Mouse (Mus musculus) right cerebral cortex, adult 2 months (tissue): ENCODE measurements around the gene Fgfr2.

Experiments
- DNase-seq, 2 experiments: peaks; one replicate each; pipeline ENCODE4 v3.0.0; 2021 to 2022; ENCODE audit warnings: low spot score in 2 of 2

Fgfr2 gene

DNA sequence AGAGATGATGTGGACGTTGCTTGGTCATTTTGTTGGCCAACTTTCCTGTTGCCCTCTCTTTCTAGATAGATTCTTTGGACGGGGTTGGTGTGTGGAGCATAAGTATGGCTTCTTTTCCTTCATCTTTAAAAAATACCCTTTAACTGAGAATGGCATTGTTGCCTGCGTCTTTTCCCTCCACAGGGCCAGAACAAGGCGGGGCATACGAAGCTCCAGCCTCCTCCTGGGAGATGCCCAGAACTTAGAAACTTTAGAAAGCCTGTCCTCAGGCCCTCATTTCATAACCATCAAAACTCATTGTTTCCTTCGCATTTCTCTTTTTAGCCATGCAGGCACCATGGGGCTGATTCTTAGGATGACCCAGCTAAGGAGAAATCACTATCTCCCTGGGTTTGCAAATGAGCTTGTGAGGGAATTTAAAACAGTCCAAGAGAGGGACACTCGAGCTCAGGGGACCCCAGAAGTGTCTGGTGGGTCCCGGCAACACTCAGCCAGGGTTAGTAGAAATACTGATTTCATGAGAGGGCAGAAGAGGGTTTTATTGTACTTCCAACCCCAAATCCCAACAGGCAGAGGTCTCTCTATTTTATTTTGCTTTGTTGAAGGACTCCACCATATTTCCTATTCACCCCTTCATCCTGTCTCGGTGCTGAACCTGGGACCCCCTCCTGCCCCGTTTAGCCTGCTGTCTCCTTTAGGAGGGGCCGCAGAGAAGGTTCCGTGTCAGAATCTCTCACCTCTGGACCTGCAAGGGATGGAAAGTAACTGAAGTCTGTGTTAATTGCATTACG lies 2754.9 kb downstream of the Fgfr2 start:
- no peak for DNase-seq

DNA sequence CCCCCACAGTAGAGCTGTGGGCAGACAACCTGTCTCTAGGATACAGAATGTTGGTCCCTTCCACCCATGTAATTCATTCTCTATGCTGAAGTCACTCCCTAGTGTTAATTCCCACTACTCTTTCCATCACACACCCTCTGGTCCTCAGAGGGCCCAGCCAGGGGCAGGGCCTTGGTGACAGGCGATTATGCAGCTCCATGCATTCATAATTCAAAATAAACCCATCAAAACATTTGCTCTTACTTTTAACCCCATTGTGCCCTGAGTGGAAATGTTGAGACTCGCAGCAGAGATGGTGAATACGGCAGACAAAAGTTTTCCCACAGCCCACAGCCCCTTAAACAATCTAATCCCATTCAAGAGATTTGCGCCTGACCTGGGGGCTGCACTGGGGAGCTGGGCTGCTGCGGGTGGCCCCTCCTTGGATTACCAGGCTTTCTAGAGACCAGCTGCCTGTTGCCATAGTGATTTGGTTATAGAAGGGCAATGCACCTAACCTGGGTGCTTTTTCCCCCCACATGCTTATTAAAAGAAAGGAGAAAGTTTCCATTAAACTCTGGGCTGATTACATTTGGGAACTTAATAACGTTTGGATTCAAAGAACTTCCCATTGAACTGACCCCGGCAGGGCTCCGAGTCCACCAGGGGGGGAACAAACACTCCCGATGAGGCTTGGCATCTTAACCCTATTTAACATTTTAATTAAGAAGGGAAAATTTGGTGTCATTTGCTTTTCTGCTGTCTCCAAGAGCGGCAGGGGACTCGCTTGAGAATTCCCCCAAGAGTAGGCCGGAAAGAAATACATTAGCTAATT lies 2755.7 kb downstream of the Fgfr2 start:
- no peak for DNase-seq

DNA sequence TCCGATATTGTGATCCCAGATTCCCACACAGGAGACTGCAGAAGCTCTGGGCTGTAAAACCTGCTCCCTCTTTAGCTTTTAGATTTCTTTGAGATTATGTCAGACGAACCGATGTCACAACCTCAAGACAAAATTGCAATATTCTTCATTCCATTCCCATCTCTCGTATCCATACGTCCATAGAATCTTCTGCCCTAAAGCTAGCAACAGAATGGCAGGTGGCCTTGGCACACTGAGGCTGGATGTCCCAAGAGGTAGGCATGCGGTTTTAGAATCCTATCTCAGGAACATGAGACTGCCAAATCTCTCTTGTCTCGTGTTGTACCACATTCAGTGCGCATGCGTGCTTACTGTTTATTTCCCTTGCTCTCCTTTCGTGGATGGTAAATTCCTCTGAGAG lies 2757.4 kb downstream of the Fgfr2 start:
- DNase-seq, result no peak

DNA sequence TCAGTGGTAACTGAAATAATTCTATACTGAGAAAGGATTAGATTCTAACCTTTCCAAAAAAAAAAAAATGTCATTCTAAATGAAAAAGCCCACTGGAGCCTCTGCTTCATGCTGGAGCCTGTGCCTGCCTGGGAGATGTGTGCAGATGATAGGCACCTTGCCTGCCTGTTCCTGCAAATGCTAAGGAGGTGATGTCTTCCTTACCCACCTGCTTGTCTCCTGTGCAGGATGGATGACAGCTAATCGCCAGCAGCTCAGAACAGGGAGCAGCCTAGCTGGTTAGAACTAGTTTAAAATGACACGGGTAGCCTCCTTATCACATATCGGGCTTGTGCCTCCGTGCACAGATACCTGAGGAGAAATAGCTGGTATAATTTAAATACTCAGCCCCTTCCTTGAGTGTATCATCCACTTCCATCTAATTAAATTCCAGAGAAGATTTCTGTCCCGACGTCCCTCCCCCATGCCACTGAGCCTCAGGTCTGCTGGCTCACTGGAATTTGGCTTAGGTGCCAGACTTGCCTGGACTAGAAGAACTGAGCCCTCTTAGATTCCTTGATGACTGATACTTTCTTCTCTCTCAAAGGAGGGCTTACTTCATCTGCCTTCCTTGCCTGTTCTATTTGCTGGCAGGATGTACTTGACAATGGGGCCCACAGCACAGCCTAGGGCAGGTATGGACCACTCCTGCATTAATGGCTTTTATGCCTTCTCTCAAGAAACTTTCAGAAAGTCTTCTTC lies 2782.6 kb downstream of the Fgfr2 start:
- DNase-seq, result no peak

DNA sequence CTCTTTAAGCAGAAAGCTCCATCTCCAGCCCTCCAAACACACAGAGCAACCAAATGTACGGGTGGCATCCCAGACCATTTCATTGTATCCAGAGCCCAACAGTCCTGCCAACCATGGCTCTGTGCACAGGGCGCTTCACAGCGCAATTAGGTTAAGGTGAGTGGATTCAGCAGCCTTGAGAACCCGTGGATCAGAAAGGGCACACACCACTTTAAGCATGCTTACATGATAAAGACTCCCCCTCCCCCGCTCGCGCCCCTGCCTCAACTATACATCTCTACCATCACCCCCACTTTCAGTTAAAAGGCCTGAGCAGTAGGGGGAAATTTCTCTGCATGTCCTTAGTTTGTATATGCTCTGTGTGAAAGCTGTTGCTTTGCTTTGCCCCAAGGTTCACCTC lies 2785.5 kb downstream of the Fgfr2 start:
- DNase-seq, result no peak

DNA sequence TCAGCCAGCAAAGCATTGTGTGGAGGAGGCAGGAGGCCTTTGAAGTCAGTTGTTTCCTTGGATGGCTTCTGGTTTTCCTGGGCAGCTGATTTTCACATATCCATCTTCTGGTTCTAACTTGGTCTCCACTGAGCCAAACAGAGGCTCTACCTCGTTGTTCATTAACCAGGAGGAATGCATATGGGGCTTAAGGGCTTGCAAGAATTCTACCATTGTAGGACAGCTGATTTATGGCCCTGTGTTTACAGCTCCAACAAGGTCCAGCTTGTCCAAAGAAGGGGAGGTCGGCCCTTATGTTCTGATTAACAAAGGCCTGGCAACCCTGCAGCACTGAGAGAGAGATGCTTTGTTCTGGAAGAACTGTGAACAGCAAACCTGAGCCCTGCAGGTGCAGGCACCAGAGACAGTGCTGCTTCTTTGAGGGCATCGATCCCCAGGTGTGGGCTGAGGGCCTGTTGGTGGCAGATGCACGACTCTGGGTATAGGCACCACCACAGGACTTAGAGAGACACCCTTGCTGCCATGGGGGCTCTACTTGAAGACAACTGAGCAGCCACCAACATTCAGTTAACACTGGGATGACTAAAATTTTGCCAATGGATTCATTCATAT lies 2787.6 kb downstream of the Fgfr2 start:
- DNase-seq, result no peak

DNA sequence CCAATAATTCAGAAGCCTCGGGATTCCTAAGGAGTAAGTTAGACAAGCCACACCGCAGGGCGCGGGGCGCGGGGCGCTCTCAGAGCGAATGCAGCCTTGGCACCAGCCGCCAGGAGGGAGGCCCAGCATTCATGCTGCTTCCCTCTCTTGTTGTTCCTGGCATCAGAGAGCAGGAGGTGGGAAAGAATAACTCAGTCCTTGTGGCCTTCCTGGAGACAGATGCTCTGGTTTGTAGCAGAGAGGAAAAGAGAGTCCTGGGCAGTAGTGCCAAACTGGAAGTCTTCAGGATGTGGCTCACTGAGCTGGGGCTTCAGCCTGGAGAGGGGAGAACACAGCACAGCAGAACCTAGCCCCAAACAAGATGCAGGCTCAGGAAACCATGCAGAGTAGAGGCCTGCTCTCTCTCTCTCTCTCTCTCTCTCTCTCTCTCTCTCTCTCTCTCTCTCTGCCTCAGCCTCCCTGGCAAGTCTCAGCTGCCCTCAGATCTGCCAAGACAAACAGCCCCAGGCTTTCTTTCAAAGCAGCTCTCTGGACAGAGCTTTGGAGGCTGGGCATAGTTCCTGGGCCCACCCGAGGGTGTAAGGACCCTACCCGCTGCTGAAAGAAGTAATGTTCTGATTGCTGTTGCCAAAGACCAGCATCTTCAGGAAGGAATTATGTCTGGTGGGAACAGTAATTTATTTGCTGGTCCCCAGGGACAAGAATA lies 2790.5 kb downstream of the Fgfr2 start:
- no peak for DNase-seq

GRCm38 (mm10) chr7:130327603-130328365 lies 2795.4 kb downstream of the Fgfr2 start:
- DNase-seq, result no peak

DNA sequence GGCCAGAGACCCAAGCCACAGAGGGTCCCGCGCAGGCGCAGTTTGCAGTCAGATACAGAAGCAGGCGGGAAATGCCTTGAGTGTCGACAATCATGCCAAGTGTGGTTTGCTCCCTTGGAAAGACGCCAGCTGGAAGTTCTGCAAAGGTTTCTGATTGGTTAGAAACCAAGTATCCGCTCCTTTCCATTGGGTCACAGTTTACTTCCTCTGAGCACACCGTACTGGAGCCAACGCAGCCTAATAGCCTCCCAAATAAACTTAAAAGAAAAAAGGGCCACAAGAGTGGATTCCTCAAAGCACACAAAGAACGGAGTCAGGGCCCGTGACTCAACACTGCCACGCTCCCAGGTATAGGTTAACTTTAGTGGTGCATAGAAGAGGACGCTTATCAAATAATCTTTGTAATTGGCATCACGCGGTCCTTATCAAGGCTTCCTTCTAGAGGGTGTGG lies 2797.1 kb downstream of the Fgfr2 start:
- no peak for DNase-seq

DNA sequence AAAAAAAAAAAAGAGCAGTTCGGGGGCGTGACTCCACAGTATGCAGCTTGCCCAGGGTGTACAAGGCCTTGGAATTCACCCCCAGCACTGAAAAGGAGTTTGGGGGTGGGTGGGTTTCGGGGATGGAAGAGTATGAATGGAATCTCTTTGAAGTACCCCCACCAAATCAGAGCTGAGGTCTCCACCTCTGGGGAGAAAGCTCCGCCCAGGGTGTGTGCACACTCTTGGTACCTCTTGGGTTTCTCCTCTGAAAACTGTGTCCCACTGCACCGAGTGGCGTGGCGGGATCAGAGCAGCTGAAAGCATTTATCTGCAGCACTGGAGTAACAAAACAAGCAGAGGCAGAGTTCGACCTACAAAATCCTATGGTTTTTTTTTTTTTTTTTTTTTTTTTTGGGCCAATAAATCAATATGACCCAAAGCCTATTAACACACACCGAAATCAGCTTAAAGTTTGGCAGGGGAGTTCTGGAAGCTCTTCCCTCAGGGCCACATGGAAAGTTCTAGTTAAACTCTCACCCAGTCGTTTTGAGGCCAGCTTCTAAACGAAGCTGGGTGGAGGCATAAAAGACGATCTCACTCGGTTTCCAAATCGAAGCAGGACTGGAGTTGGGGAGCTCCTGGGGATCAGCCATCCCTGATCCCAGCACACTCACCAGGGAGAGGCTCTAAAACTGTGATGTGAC lies 2798.3 kb downstream of the Fgfr2 start:
- DNase-seq, result no peak

DNA sequence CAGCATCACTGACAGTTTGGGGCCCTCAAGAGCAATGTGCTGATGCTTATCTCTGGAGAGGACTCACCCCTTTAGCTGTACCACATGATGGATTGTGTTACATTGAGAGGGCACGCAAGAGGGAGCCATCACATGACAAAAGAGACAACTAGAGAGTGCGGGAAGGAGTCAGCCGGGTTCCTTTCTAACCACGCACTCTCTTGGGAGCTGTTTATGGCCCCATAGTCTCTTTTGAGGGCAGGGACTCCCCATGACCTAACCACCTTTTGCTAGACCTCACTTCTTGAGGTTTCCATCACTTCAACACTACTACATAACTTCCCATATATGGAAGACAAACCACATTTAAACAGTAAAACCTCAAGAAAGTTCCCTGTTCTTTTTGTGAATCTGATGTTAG lies 2799.4 kb downstream of the Fgfr2 start:
- no peak for DNase-seq

DNA sequence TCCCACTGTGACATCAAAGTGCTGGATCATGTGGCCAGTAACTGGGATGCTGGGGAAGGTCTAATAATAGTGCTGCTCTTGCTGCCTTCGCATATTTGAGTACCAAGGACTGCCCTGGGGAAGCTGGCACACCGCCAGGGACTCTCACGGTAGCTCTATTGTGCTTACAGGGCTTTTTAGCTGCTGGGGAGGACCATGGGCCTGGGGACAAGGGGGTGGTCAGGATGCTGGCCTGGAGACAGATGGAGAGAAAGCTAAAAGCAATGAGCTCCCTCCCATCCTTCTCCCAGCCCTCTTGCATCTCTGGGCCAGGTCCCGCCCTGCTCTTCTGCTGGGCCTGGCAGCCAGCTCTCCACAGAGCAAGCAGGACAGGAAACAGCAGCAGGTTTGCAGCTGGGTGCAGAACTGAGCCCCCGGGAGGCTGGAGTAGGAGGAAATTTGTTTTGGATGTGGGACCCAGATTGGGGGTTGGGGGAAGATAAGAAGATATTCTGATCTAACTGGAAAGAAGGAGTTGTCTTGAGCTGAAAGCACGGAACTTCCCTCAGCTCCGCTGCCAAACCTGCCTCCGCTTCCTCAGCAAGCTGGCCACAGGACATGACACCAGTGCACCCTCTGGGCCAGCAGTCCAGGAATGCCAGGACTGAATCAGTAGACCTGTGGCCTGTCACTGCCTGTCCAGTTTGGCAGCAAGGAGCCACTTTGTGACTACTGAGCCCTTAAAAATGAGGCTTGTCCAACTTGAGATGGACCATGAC lies 2803.2 kb downstream of the Fgfr2 start:
- DNase-seq, result peak; percentile 22 to 24

DNA sequence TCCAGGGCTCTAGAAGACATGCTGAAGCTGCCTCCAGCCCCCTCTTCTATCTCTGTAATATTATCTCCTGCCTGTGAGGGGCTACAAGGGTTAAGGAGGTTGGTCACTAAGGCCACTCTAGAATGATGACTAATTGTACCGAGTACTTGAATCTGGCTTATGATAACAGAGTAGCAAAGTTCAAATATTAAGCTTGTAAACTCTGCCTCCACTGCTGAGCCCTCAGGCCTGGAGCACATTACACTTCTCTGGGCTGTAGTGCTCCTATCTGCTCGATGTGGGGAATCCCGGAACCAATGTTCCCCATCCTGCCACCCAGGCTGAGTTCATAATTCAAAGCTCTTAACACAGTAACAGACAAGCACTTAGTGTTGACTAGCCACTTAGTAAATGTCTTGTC lies 2806.9 kb downstream of the Fgfr2 start:
- no peak for DNase-seq

DNA sequence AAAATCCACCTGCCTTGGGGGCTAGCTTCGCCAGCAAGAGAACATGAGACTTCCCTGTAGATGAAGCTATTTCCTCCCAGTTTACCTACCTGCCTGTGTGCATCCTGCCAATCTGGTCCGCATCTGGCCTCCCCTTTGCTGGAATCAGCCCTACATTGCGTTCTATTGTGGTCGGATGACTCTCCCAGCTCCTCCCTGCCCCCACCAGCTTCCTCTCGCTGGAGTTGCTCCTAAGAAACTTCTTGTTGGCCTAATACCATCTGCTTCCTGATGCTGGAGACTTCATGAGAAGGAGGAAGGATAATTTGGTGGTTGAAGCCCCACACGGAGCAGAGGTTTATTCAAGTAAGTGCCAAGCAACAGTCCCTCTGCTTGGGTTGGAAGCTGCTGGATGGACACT lies 2807.9 kb downstream of the Fgfr2 start:
- no peak for DNase-seq

DNA sequence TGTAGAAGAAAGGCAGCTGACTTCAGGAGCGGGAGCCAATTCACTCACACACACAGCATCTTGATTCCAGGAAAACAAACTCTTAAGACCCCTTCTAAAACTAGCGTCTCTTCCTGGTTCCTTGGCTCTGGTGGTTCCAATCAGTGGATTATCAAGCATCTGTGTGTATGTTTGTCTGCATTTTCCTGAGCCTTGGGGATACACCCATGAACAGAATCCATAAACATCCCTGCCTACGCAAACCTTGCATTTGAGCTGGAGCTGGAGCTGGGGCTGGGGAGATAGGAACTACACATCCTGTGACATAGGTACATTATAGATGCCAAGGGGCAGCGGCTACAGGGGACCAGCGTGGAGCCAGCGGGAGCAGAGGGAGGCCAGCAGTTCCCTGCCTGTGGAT lies 2808.5 kb downstream of the Fgfr2 start:
- no peak for DNase-seq

DNA sequence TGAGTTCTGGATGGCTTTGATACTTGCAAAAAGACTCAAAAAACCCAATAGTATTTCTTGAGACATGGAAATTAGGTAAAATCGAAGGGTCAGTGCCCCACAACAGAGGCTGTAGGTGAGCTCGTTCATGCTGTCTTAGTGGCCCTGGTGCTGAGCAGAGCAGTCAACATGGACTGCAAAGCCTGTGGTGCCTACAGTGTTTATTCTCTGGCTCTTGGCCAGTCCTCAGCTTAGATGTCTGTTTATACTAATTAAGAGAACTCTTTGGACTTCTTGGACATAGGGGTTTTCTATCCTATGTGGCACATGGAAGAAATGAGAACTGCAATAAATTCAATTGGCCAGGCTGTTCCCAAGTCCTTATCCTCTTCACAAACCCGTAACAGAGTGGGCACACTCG lies 2811.8 kb downstream of the Fgfr2 start:
- no peak for DNase-seq

GRCm38 (mm10) chr7:130309180-130309579 lies 2814.0 kb downstream of the Fgfr2 start:
- no peak for DNase-seq

GRCm38 (mm10) chr7:130307036-130307435 lies 2816.1 kb downstream of the Fgfr2 start:
- DNase-seq, result no peak

DNA sequence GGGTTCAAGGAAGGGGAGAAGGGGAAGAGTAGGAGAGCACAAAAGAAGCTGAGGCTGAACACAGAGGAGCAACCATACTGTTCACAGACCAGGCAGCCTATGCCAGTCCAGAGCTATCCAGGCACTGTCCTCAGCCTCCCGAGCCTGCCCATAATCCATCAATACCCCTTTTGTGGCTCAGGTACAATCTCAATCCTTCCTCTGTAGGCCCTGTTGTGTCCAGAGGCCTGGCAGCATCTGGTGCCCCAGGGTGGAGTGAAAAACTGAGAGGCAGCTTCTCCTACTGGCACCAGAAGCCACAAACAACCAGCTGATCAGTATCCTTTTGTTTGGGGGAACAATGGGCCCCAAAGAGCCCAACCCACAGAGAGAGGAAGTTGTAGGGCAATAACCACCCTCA lies 2818.5 kb downstream of the Fgfr2 start:
- no peak for DNase-seq
